Mouse (Mus musculus): ENCODE results near the gene Ptprb. TPM values are rescaled to one million over a fixed set of nuclear protein-coding genes. Genes with fewer than 3 reads are reported as not detected.

The Ptprb gene
- total RNA-seq, 1 experiment, result 0.62 TPM

DNA sequence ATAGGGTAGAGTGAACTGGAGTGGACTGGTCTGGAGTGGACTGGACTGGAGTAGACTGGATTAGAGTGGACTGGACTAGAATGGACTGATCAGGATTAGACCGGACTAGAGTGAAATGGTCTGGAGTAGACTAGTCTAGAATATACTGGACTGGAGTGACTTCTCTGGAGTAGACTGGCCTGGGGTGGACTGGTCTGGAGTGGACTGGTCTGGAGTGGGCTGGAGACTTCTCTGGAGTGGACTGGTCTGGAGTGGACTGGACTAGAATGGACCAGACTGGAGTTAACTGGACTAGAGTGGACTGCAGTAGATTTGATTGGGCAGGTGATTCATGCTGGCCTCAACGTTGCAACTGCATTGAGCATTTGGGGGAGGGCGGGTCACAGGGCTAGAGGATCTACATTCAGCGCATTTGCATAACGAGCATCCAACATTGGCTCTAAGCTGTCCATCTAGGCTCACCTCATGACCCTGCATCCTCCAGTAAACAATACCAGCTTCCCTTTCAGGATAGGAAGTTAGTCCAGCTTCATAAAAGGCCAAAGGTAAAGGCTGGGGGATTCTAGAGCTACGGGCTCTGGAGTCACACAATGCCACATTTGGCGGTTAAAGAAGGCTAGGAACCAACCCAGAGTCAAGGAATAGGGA is 11.5 kb downstream of the Ptprb start:
- Histone ChIP-seq H3K4me3 (ENCODE audit: insufficient read depth in 1 of 2, low read depth in 1 of 2, low read length in 2 of 2, poor library complexity in 1 of 2, severe bottlenecking in 1 of 2) (no peak overlapping the region), H3K4me1 (ENCODE audit: control insufficient read depth in 2 of 2, insufficient read depth in 2 of 2, low read length in 2 of 2, poor library complexity in 1 of 2) (peaks cover 2 to 7% of the 10 kb centered on the region in 2 experiments; a peak in 2 of 4 replicates), H3K36me3 (ENCODE audit: control insufficient read depth, insufficient read depth, low read length, poor library complexity, severe bottlenecking) (no peaks in the 10 kb centered on the region), H3K27ac (ENCODE audit: insufficient read depth, low read depth, low read length, poor library complexity, severe bottlenecking) (no peak overlapping the region), H3K9ac (ENCODE audit: insufficient read depth, low read depth, low read length, poor library complexity, severe bottlenecking) (no peak overlapping the region), H3K9me3 (ENCODE audit: control insufficient read depth, insufficient read depth, low read depth, low read length) (no peaks in the 10 kb centered on the region)
- in situ Hi-C loops (cut with MboI; ENCODE audit: low sequenced_read_pairs in 2 of 2, unreplicated experiment in 2 of 2), result no loop called here
- TF ChIP-seq ZC3H11A (IDR thresholded peaks at IDR 0.05; ENCODE audit: borderline replicate concordance, low read depth, low read length), result no peak
- TF ChIP-seq HCFC1 (IDR thresholded peaks at IDR 0.05; ENCODE audit: borderline replicate concordance, insufficient read depth, low read length), result no peak
- TF ChIP-seq ZNF384 (IDR thresholded peaks at IDR 0.05; ENCODE audit: low read depth, low read length), result no peak
- no peak for TF ChIP-seq MAFK (IDR thresholded peaks at IDR 0.05; ENCODE audit: insufficient read depth, low read depth, low read length)
- no peak for TF ChIP-seq CHD2 (IDR thresholded peaks at IDR 0.05; ENCODE audit: low read depth, low read length)
- no peak for DNase-seq (ENCODE audit: low read depth, low spot score)

DNA sequence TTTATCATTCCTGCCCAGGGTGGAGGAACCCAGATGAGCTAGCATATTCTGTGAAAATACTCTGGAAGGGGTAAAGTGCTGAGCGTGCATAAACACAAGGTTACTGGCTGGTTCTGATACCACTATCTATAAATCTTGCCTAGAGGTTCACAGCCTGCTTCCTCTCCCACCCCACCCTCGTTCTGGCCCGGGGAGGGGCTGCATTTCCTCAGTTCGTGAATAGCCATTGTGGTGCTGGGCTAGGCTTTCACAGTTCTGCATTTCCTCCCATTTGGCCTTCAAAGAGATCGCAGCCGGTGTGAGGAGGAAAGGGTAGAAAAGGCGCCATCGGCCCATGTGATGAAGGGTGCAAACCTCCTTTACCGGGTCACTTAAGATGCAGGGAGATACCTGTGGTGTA is 12.8 kb downstream of the Ptprb start:
- Histone ChIP-seq H3K9me3 (ENCODE audit: control insufficient read depth, insufficient read depth, low read depth, low read length) (no peaks in the 10 kb centered on the region), H3K36me3 (ENCODE audit: control insufficient read depth, insufficient read depth, low read length, poor library complexity, severe bottlenecking) (no peaks in the 10 kb centered on the region), H3K27ac (ENCODE audit: insufficient read depth, low read depth, low read length, poor library complexity, severe bottlenecking) (no peak overlapping the region), H3K4me1 (ENCODE audit: control insufficient read depth in 2 of 2, insufficient read depth in 2 of 2, low read length in 2 of 2, poor library complexity in 1 of 2) (peaks cover 2 to 7% of the 10 kb centered on the region in 2 experiments; a peak in 2 of 4 replicates), H3K4me3 (ENCODE audit: insufficient read depth in 1 of 2, low read depth in 1 of 2, low read length in 2 of 2, poor library complexity in 1 of 2, severe bottlenecking in 1 of 2) (no peak overlapping the region), H3K9ac (ENCODE audit: insufficient read depth, low read depth, low read length, poor library complexity, severe bottlenecking) (no peak overlapping the region)
- in situ Hi-C loops (cut with MboI; ENCODE audit: low sequenced_read_pairs in 2 of 2, unreplicated experiment in 2 of 2), result no loop called here
- DNase-seq (ENCODE audit: low read depth, low spot score), result peak; percentile 58
- TF ChIP-seq MAFK (IDR thresholded peaks at IDR 0.05; ENCODE audit: insufficient read depth, low read depth, low read length) (peak; percentile 83), ZC3H11A (IDR thresholded peaks at IDR 0.05; ENCODE audit: borderline replicate concordance, low read depth, low read length) (no peak)

- Histone ChIP-seq H3K27ac (ENCODE audit: insufficient read depth, low read depth, low read length, poor library complexity, severe bottlenecking) (no peak overlapping the region), H3K36me3 (ENCODE audit: control insufficient read depth, insufficient read depth, low read length, poor library complexity, severe bottlenecking) (no peaks in the 10 kb centered on the region), H3K4me1 (ENCODE audit: control insufficient read depth in 2 of 2, insufficient read depth in 2 of 2, low read length in 2 of 2, poor library complexity in 1 of 2) (peaks cover 2 to 7% of the 10 kb centered on the region in 2 experiments; a peak in 2 of 4 replicates), H3K9ac (ENCODE audit: insufficient read depth, low read depth, low read length, poor library complexity, severe bottlenecking) (no peak overlapping the region), H3K9me3 (ENCODE audit: control insufficient read depth, insufficient read depth, low read depth, low read length) (no peaks in the 10 kb centered on the region), H3K4me3 (ENCODE audit: insufficient read depth in 1 of 2, low read depth in 1 of 2, low read length in 2 of 2, poor library complexity in 1 of 2, severe bottlenecking in 1 of 2) (no peak overlapping the region)
- DNase-seq (ENCODE audit: low read depth, low spot score), result no peak
- TF ChIP-seq MAFK (IDR thresholded peaks at IDR 0.05; ENCODE audit: insufficient read depth, low read depth, low read length) (no peak), HCFC1 (IDR thresholded peaks at IDR 0.05; ENCODE audit: borderline replicate concordance, insufficient read depth, low read length) (no peak)
- in situ Hi-C loops (cut with MboI; ENCODE audit: low sequenced_read_pairs in 2 of 2, unreplicated experiment in 2 of 2), result no loop called here
These were observed 15.2 kb downstream of the Ptprb start for GRCm38 (mm10) chr10:116290483-116290882.

GRCm38 (mm10) chr10:116291153-116291755 is 15.9 kb downstream of the Ptprb start:
- Histone ChIP-seq H3K4me3 (ENCODE audit: insufficient read depth in 1 of 2, low read depth in 1 of 2, low read length in 2 of 2, poor library complexity in 1 of 2, severe bottlenecking in 1 of 2) (no peak overlapping the region), H3K9ac (ENCODE audit: insufficient read depth, low read depth, low read length, poor library complexity, severe bottlenecking) (no peak overlapping the region), H3K27ac (ENCODE audit: insufficient read depth, low read depth, low read length, poor library complexity, severe bottlenecking) (no peak overlapping the region), H3K36me3 (ENCODE audit: control insufficient read depth, insufficient read depth, low read length, poor library complexity, severe bottlenecking) (no peaks in the 10 kb centered on the region), H3K4me1 (ENCODE audit: control insufficient read depth in 2 of 2, insufficient read depth in 2 of 2, low read length in 2 of 2, poor library complexity in 1 of 2) (peaks cover 2 to 7% of the 10 kb centered on the region in 2 experiments; a peak in 2 of 4 replicates), H3K9me3 (ENCODE audit: control insufficient read depth, insufficient read depth, low read depth, low read length) (no peaks in the 10 kb centered on the region)
- TF ChIP-seq CHD2 (IDR thresholded peaks at IDR 0.05; ENCODE audit: low read depth, low read length) (no peak), MAFK (IDR thresholded peaks at IDR 0.05; ENCODE audit: insufficient read depth, low read depth, low read length) (no peak), HCFC1 (IDR thresholded peaks at IDR 0.05; ENCODE audit: borderline replicate concordance, insufficient read depth, low read length) (no peak), ZNF384 (IDR thresholded peaks at IDR 0.05; ENCODE audit: low read depth, low read length) (no peak), ZC3H11A (IDR thresholded peaks at IDR 0.05; ENCODE audit: borderline replicate concordance, low read depth, low read length) (no peak)
- in situ Hi-C loops (cut with MboI; ENCODE audit: low sequenced_read_pairs in 2 of 2, unreplicated experiment in 2 of 2), result no loop called here
- DNase-seq (ENCODE audit: low read depth, low spot score), result no peak
